Mouse (Mus musculus) limb, embryonic 13.5 days (tissue): ENCODE measurements around the gene Gfpt2. TPM values are rescaled to one million over a fixed set of nuclear protein-coding genes. Genes with fewer than 3 reads are reported as not detected.

Experiments used
- ATAC-seq: fragments of 200-750 bp; cut with Nextera tagmentation; 2 replicates; pipeline ENCODE4 v1.8.0; 2017; ENCODE audit warnings: low read depth, moderate number of reproducible peaks, moderate TSS enrichment; ENCODE audit not compliant: low FRiP score
- H3K27ac ChIP-seq: fragments of 300-500 bp; sonication (generic); 2 replicates; pipeline ENCODE4 v1.5.1; 2015; ENCODE audit warnings: inconsistent platforms, mild to moderate bottlenecking, moderate library complexity
- H3K27me3 ChIP-seq: fragments of 300-500 bp; sonication (generic); 2 replicates; pipeline ENCODE4 v1.6.1; 2015; ENCODE audit warnings: mild to moderate bottlenecking, inconsistent platforms
- H3K36me3 ChIP-seq: fragments of 300-500 bp; sonication (generic); 2 replicates; pipeline ENCODE4 v1.6.1; 2015; ENCODE audit warnings: inconsistent platforms, mild to moderate bottlenecking, moderate library complexity
- H3K4me1 ChIP-seq: fragments of 300-500 bp; sonication (generic); 2 replicates; pipeline ENCODE4 v1.6.1; 2015; ENCODE audit warnings: inconsistent platforms
- H3K4me2 ChIP-seq: fragments of 300-500 bp; sonication (generic); replicated peaks from 2 replicates; pipeline ENCODE4 v1.6.1; 2015; ENCODE audit warnings: inconsistent platforms, mild to moderate bottlenecking, moderate library complexity
- H3K4me3 ChIP-seq: fragments of 300-500 bp; sonication (generic); 2 replicates; pipeline ENCODE4 v1.5.1; 2015; ENCODE audit warnings: moderate library complexity, mild to moderate bottlenecking, inconsistent platforms
- H3K9ac ChIP-seq: fragments of 300-500 bp; sonication (generic); 2 replicates; pipeline ENCODE4 v1.6.1; 2015; ENCODE audit warnings: mild to moderate bottlenecking, inconsistent platforms
- H3K9me3 ChIP-seq: fragments of 300-500 bp; sonication (generic); 2 replicates; pipeline ENCODE4 v1.6.1; 2016; ENCODE audit warnings: inconsistent platforms
- WGBS: fragments of 180-500 bp; shearing (Covaris S2); methylation state at CpG from one replicate; pipeline ENCODE4 v1.1.7; 2015; 5-methylcytosine and 5-hydroxymethylcytosine counted together
- polyA plus RNA-seq: library from polyadenylated mRNA; unstranded; fragments of >200 nt; fragmentation: Nextera tagmentation; extraction: Ambion mirVana; gene quantifications from 2 replicates; pipeline ENCODE4 v1.2.1, GENCODE M21; 2015

The Gfpt2 gene
- polyA plus RNA-seq, 1 experiment from 2014 or later: 39.3 TPM

GRCm38 (mm10) chr11:49845958-49846357 lies 52.0 kb downstream of the Gfpt2 start:
- Histone ChIP-seq H3K36me3 (peaks cover 14% of the 10 kb centered on the region), H3K4me1 (peaks cover 23% of the 10 kb centered on the region), H3K9me3 (no peaks in the 10 kb centered on the region), H3K9ac (peak overlapping the region; percentile 92), H3K27ac (no peak overlapping the region; the same call in 1 of the 2 replicates), H3K27me3 (no peaks in the 10 kb centered on the region), H3K4me3 (peak overlapping the region; percentile 96), H3K4me2 (peak overlapping the region; percentile 87)
- ATAC-seq: no peak
- 41% methylated on average over 11 of the region's 11 CpGs for WGBS

- peak; percentile 98 for ATAC-seq
- H3K9me3 ChIP-seq: no peaks in the 10 kb centered on the region
- peak within 1 kb of the TSS; percentile 92 for H3K9ac ChIP-seq
- peaks cover 15% of the 10 kb centered on the region for H3K36me3 ChIP-seq
- H3K4me1 ChIP-seq: peaks cover 23% of the 10 kb centered on the region
- H3K27me3 ChIP-seq: no peaks in the 10 kb centered on the region
- peak within 1 kb of the TSS; percentile 87 for H3K4me2 ChIP-seq
- peak within 1 kb of the TSS; percentile 96 for H3K4me3 ChIP-seq
- H3K27ac ChIP-seq: peak within 1 kb of the TSS; percentile 72
- under 1% methylated on average over 62 of the region's 68 CpGs for WGBS
These were observed 52.6 kb downstream of the Gfpt2 start, which contains the start of gene Mapk9 for GRCm38 (mm10) chr11:49846401-49847070. Gene Mapk9, plus strand, starts transcription at chr11:49846751.

- Histone ChIP-seq H3K27me3 (no peaks in the 10 kb centered on the region), H3K4me2 (peak overlapping the region; percentile 87), H3K4me1 (peaks cover 23% of the 10 kb centered on the region), H3K27ac (peak overlapping the region; percentile 72), H3K9me3 (no peaks in the 10 kb centered on the region), H3K9ac (peak overlapping the region; percentile 92), H3K36me3 (peaks cover 15% of the 10 kb centered on the region), H3K4me3 (peak overlapping the region; percentile 96)
- no peak for ATAC-seq
- WGBS: 10% methylated on average over 27 of the region's 29 CpGs
These were observed 53.3 kb downstream of the Gfpt2 start for GRCm38 (mm10) chr11:49847071-49847810.

- Histone ChIP-seq H3K9me3 (no peaks in the 10 kb centered on the region), H3K9ac (peak overlapping the region; percentile 92), H3K4me3 (peak overlapping the region; percentile 96), H3K27ac (no peak overlapping the region), H3K27me3 (no peaks in the 10 kb centered on the region), H3K36me3 (peaks cover 15% of the 10 kb centered on the region), H3K4me2 (peak overlapping the region; percentile 87), H3K4me1 (peaks cover 21% of the 10 kb centered on the region)
- ATAC-seq: no peak
- WGBS: 72% methylated on average over 2 of the region's 2 CpGs
These were observed 53.8 kb downstream of the Gfpt2 start for GRCm38 (mm10) chr11:49847811-49848078.

GRCm38 (mm10) chr11:49848080-49848815 lies 54.3 kb downstream of the Gfpt2 start:
- Histone ChIP-seq H3K4me2 (peak overlapping the region; percentile 87), H3K9me3 (no peaks in the 10 kb centered on the region), H3K27ac (no peak overlapping the region), H3K36me3 (peaks cover 15% of the 10 kb centered on the region), H3K9ac (peak overlapping the region; percentile 53), H3K27me3 (no peaks in the 10 kb centered on the region), H3K4me1 (peaks cover 20% of the 10 kb centered on the region), H3K4me3 (0 out of 2 replicates have a peak overlapping the region, but pooled peaks have one; percentile 2)
- WGBS: 71% methylated on average over 4 of the region's 4 CpGs
- no peak for ATAC-seq

GRCm38 (mm10) chr11:49850331-49850730 lies 56.4 kb downstream of the Gfpt2 start:
- WGBS: 91% methylated on average over 7 of the region's 7 CpGs
- no peaks in the 10 kb centered on the region for H3K9me3 ChIP-seq
- ATAC-seq: no peak

GRCm38 (mm10) chr11:49855144-49855543 lies 61.2 kb downstream of the Gfpt2 start:
- Histone ChIP-seq H3K9ac (no peak overlapping the region), H3K27ac (no peak overlapping the region), H3K9me3 (no peaks in the 10 kb centered on the region), H3K4me3 (no peak overlapping the region), H3K27me3 (no peaks in the 10 kb centered on the region), H3K4me1 (no peaks in the 10 kb centered on the region), H3K4me2 (no peak overlapping the region), H3K36me3 (peaks cover 31% of the 10 kb centered on the region)
- WGBS: 86% methylated on average over 5 of the region's 5 CpGs
- no peak for ATAC-seq

More at GRCm38 (mm10) chr11:49850331-49850730, 56.4 kb downstream of the Gfpt2 start:
- Histone ChIP-seq H3K36me3 (peaks cover 24% of the 10 kb centered on the region), H3K4me1 (peaks cover 20% of the 10 kb centered on the region), H3K9ac (no peak overlapping the region), H3K27ac (no peak overlapping the region), H3K27me3 (no peaks in the 10 kb centered on the region), H3K4me3 (no peak overlapping the region), H3K4me2 (no peak overlapping the region)

- no peak overlapping the region for H3K4me3 ChIP-seq
- H3K27me3 ChIP-seq: no peaks in the 10 kb centered on the region
- no peak overlapping the region for H3K4me2 ChIP-seq
- WGBS: 88% methylated on average over 4 of the region's 4 CpGs
- ATAC-seq: no peak
- no peak overlapping the region for H3K27ac ChIP-seq
- H3K9me3 ChIP-seq: no peaks in the 10 kb centered on the region
- no peak overlapping the region for H3K9ac ChIP-seq
- H3K36me3 ChIP-seq: peaks cover 22% of the 10 kb centered on the region; the same call in 1 of the 2 replicates
- no peaks in the 10 kb centered on the region for H3K4me1 ChIP-seq
These were observed 67.2 kb downstream of the Gfpt2 start for GRCm38 (mm10) chr11:49861139-49861538.

- Histone ChIP-seq H3K4me2 (no peak overlapping the region), H3K27ac (no peak overlapping the region), H3K27me3 (no peaks in the 10 kb centered on the region), H3K9me3 (no peaks in the 10 kb centered on the region), H3K4me1 (no peaks in the 10 kb centered on the region), H3K36me3 (peaks cover 28% of the 10 kb centered on the region), H3K4me3 (no peak overlapping the region), H3K9ac (no peak overlapping the region)
- no peak for ATAC-seq
These were observed 69.9 kb downstream of the Gfpt2 start for GRCm38 (mm10) chr11:49863926-49864325.

GRCm38 (mm10) chr11:49867320-49867719 lies 73.3 kb downstream of the Gfpt2 start:
- Histone ChIP-seq H3K9ac (no peak overlapping the region), H3K36me3 (peaks cover 41% of the 10 kb centered on the region), H3K27ac (no peak overlapping the region), H3K9me3 (no peaks in the 10 kb centered on the region), H3K4me3 (no peak overlapping the region), H3K27me3 (no peaks in the 10 kb centered on the region), H3K4me1 (no peaks in the 10 kb centered on the region), H3K4me2 (no peak overlapping the region)
- WGBS: 88% methylated on average over 5 of the region's 5 CpGs
- no peak for ATAC-seq

- Histone ChIP-seq H3K9ac (no peak overlapping the region), H3K4me2 (no peak overlapping the region), H3K27me3 (no peaks in the 10 kb centered on the region), H3K9me3 (no peaks in the 10 kb centered on the region), H3K27ac (no peak overlapping the region), H3K4me3 (no peak overlapping the region), H3K4me1 (no peaks in the 10 kb centered on the region), H3K36me3 (peaks cover 53% of the 10 kb centered on the region)
- no peak; the same call in 1 of the 2 replicates for ATAC-seq
These were observed 75.8 kb downstream of the Gfpt2 start for GRCm38 (mm10) chr11:49869762-49870161.

GRCm38 (mm10) chr11:49871914-49872313 lies 77.9 kb downstream of the Gfpt2 start:
- Histone ChIP-seq H3K9ac (no peak overlapping the region), H3K36me3 (peaks cover 50% of the 10 kb centered on the region), H3K4me3 (no peak overlapping the region), H3K9me3 (no peaks in the 10 kb centered on the region), H3K4me1 (peaks cover 3% of the 10 kb centered on the region; the same call in 1 of the 2 replicates), H3K27ac (no peak overlapping the region), H3K27me3 (no peaks in the 10 kb centered on the region), H3K4me2 (no peak overlapping the region)
- ATAC-seq: no peak
- WGBS: 63% methylated on average over 6 of the region's 6 CpGs
